Mouse (Mus musculus) adrenal gland, adult 2 months (tissue): Measurements from ENCODE around the gene Tln2. TPM values are rescaled to one million over a fixed set of nuclear protein-coding genes. Genes with fewer than 3 reads are reported as not detected.

Source experiments
- DNase-seq: peaks from one replicate; pipeline ENCODE4 v3.0.0; 2021
- microRNA-seq, 2 experiments: library from miRNA; unstranded; fragments of <30 nt; microRNA quantifications; one replicate each; pipeline ENCODE4 v1.2.0; 2021
- polyA plus RNA-seq: library from polyadenylated mRNA; depleted of rRNA; stranded (reverse); fragments of >200 nt; gene quantifications from 2 replicates; pipeline ENCODE4 v1.2.3, GENCODE M21; 2012; rRNA removed
- total RNA-seq, 2 experiments: library from RNA; stranded (reverse); gene quantifications; 2 replicates each; pipeline ENCODE4 v1.2.3; 2021

Tln2 gene
- total and polyA plus RNA-seq, 3 experiments, result 12.8 to 24.7 (median 21.7) TPM

GRCm38 (mm10) chr9:67205175-67205574 lies 354.3 kb downstream of the Tln2 start:
- DNase-seq, result no peak

- no peak for DNase-seq
Measured at GRCm38 (mm10) chr9:67196609-67197008, 362.9 kb downstream of the Tln2 start.

- no peak for DNase-seq
Measured at GRCm38 (mm10) chr9:67195306-67195705, 364.2 kb downstream of the Tln2 start.

GRCm38 (mm10) chr9:67191488-67192331 lies 367.8 kb downstream of the Tln2 start:
- no peak for DNase-seq

- DNase-seq, result no peak
Measured at GRCm38 (mm10) chr9:67187686-67188085, 371.8 kb downstream of the Tln2 start.

GRCm38 (mm10) chr9:67187182-67187581 lies 372.3 kb downstream of the Tln2 start:
- DNase-seq, result no peak

GRCm38 (mm10) chr9:67184556-67184955 lies 374.9 kb downstream of the Tln2 start:
- no peak for DNase-seq

- DNase-seq, result no peak
Measured at GRCm38 (mm10) chr9:67183520-67183919, 376.0 kb downstream of the Tln2 start.

- DNase-seq, result no peak
Measured at GRCm38 (mm10) chr9:67182006-67182405, 377.5 kb downstream of the Tln2 start.

GRCm38 (mm10) chr9:67178709-67179108 lies 380.8 kb downstream of the Tln2 start:
- DNase-seq, result no peak

- DNase-seq, result no peak
Measured at GRCm38 (mm10) chr9:67178203-67178602, 381.3 kb downstream of the Tln2 start.

- no peak for DNase-seq
Measured at GRCm38 (mm10) chr9:67176073-67176472, 383.4 kb downstream of the Tln2 start.

GRCm38 (mm10) chr9:67173816-67174215 lies 385.7 kb downstream of the Tln2 start:
- DNase-seq, result no peak

- DNase-seq, result no peak
Measured at GRCm38 (mm10) chr9:67173154-67173553, 386.3 kb downstream of the Tln2 start.

- no peak for DNase-seq
Measured at GRCm38 (mm10) chr9:67171409-67171808, 388.1 kb downstream of the Tln2 start.

GRCm38 (mm10) chr9:67170759-67171158 lies 388.7 kb downstream of the Tln2 start:
- DNase-seq, result no peak

GRCm38 (mm10) chr9:67170047-67170446 lies 389.5 kb downstream of the Tln2 start:
- no peak for DNase-seq

Small RNAs within 50 kb of the gene (microRNA-seq; reads per million reads assigned to microRNA genes)
- gene Mir190a, result 34.3 to 44.7 reads per million in 2 experiments

Other genes starting within 250 kb of the Tln2 start
- 1 to 10 TPM; 1.4 to 1.7 TPM for gene C2cd4b, start 199.7 kb upstream of the Tln2 start, total RNA-seq
- 2.9 and 3.3 TPM in 2 replicates for gene C2cd4b, start 199.7 kb upstream of the Tln2 start, polyA plus RNA-seq